Mouse (Mus musculus): ENCODE data around the gene 4933434E20Rik. TPM values are rescaled to one million over a fixed set of nuclear protein-coding genes. Genes with fewer than 3 reads are reported as not detected.

The 4933434E20Rik gene
- total RNA-seq, 2 experiments from 2014 or later: 72.3 to 83.5 TPM

Small RNA genes lying within 50 kb of the gene (microRNA-seq; reads per million reads assigned to microRNA genes)
- gene Mir190b (6.9 reads per million, percentile 17 among the genes with 10 or more reads in this experiment), gene Mir7669 (not detected)

Other genes with a start within 250 kb of the 4933434E20Rik start
- 1 to 10 TPM; 3.0 to 3.4 TPM for gene She, start 220.3 kb upstream of the 4933434E20Rik start, total RNA-seq (2021)
- 1 to 10 TPM; 1.8 to 1.9 TPM for gene Il6ra, start 138.4 kb upstream of the 4933434E20Rik start, total RNA-seq (2021)
- gene Atp8b2, start 88.1 kb upstream of the 4933434E20Rik start, total RNA-seq (2021): 10 to 100 TPM; 80.1 to 86.5 TPM
- gene Hax1, start 52.9 kb upstream of the 4933434E20Rik start, total RNA-seq (2021): 10 to 100 TPM; 55.0 to 60.9 TPM
- gene Ubap2l, start 992 bp downstream of the 4933434E20Rik start, total RNA-seq (2021): 100 to 1,000 TPM; 212 to 217 TPM
- gene Tpm3, start 21.0 kb downstream of the 4933434E20Rik start, total RNA-seq (2021): 100 to 1,000 TPM; 291 to 310 TPM
- under 1 TPM; 0.46 to 0.50 TPM for gene Nup210l, start 52.5 kb downstream of the 4933434E20Rik start, total RNA-seq (2021)
- 1,000 to 10,000 TPM; 1,145 to 1,256 TPM for gene Rps27, start 162.0 kb downstream of the 4933434E20Rik start, total RNA-seq (2021)
- gene Rab13, start 162.1 kb downstream of the 4933434E20Rik start, total RNA-seq (2021): 10 to 100 TPM; 11.5 to 12.1 TPM
- 10 to 100 TPM; 42.7 to 53.0 TPM for gene Jtb, start 180.0 kb downstream of the 4933434E20Rik start, total RNA-seq (2021)
- gene Creb3l4, start 191.9 kb downstream of the 4933434E20Rik start, total RNA-seq (2021): under 1 TPM; 0.24 to 0.28 TPM
- gene Slc39a1, start 196.5 kb downstream of the 4933434E20Rik start, total RNA-seq (2021): 10 to 100 TPM; 41.2 TPM
- gene Crtc2, start 202.5 kb downstream of the 4933434E20Rik start, total RNA-seq (2021): 10 to 100 TPM; 29.6 to 31.4 TPM
- 10 to 100 TPM; 29.8 to 29.9 TPM for gene Dennd4b, start 213.5 kb downstream of the 4933434E20Rik start, total RNA-seq (2021)
- gene Gatad2b, start 241.5 kb downstream of the 4933434E20Rik start, total RNA-seq (2021): 100 to 1,000 TPM; 101 to 117 TPM